Comparison of ENCODE assay signal across 9 mouse cellular contexts in genomic region chr11:95648827-95649226, GRCm38 (mm10). TPM values are rescaled to one million over a fixed set of nuclear protein-coding genes. Genes with fewer than 3 reads are reported as not detected.
DNase-seq lines count a peak whose midpoint lies in the region; ATAC-seq and TF ChIP-seq lines count a peak whose summit lies in the region.
"Had no signal": no experiment of that assay in that cellular context is flagged by ENCODE, and none has a peak within 500 bp of the region (broad histone marks: within the 10 kb centered on the region; RNA-seq: fewer than 3 reads in every experiment).

No protein-coding gene starts in this region.

- no peaks in the 10 kb centered on the region for H3K9me3 ChIP-seq in midbrain, embryonic 11.5 days (ENCODE audit: control insufficient read depth, low read length)
- no peaks in the 10 kb centered on the region for H3K9me3 ChIP-seq in midbrain, embryonic 13.5 days
- H3K9me3 ChIP-seq in kidney, embryonic 14.5 days (ENCODE audit: control insufficient read depth, low read length) = no peaks in the 10 kb centered on the region
- H3K9me3 ChIP-seq in limb, embryonic 14.5 days (ENCODE audit: control insufficient read depth, low read length) = no peaks in the 10 kb centered on the region
- H3K9me3 ChIP-seq: embryonic facial prominence, embryonic 15.5 days had no signal

- H3K4me2 ChIP-seq in midbrain, embryonic 11.5 days = no peak overlapping the region
- H3K4me2 ChIP-seq in midbrain, embryonic 13.5 days (replicated peaks) = no peak overlapping the region
- no peak overlapping the region for H3K4me2 ChIP-seq in kidney, embryonic 14.5 days (replicated peaks; ENCODE audit: low read depth, low read length)
- no peak overlapping the region for H3K4me2 ChIP-seq in limb, embryonic 14.5 days (replicated peaks; ENCODE audit: low read depth, low read length, severe bottlenecking)
- H3K4me2 ChIP-seq: embryonic facial prominence, embryonic 15.5 days had no signal

- DNase-seq in midbrain, embryonic 11.5 days (ENCODE audit: low spot score, missing footprints) = peak; percentile 97
- peak; percentile 71 to 75 for DNase-seq in cerebellum, postnatal 36 days
- peak; percentile 75 for DNase-seq in gastrocnemius, adult 2 months
- DNase-seq in limb, embryonic 14.5 days (ENCODE audit: low spot score) = peak; percentile 66
- DNase-seq in ovary, postnatal 36 days (ENCODE audit: low spot score) = peak; percentile 61
- peak; percentile 68 for DNase-seq in thymus, postnatal 0 days (ENCODE audit: low spot score)

- no peak overlapping the region for H3K27ac ChIP-seq in midbrain, embryonic 11.5 days (ENCODE audit: low read depth, low read length)
- no peak overlapping the region for H3K27ac ChIP-seq in midbrain, embryonic 13.5 days
- H3K27ac ChIP-seq in gastrocnemius, adult 2 months = no peak overlapping the region
- no peak overlapping the region for H3K27ac ChIP-seq in kidney, embryonic 14.5 days (ENCODE audit: low read depth, low read length)
- H3K27ac ChIP-seq in limb, embryonic 14.5 days (replicated peaks; ENCODE audit: low read depth, low read length) = no peak overlapping the region
- H3K27ac ChIP-seq: embryonic facial prominence, embryonic 15.5 days had no signal

- H3K9ac ChIP-seq in midbrain, embryonic 11.5 days (ENCODE audit: low read length) = no peak overlapping the region
- H3K9ac ChIP-seq in midbrain, embryonic 13.5 days (replicated peaks) = no peak overlapping the region
- H3K9ac ChIP-seq in kidney, embryonic 14.5 days (ENCODE audit: low read depth, low read length) = no peak overlapping the region
- H3K9ac ChIP-seq in limb, embryonic 14.5 days (ENCODE audit: low read depth, low read length, severe bottlenecking) = no peak overlapping the region
- H3K9ac ChIP-seq: embryonic facial prominence, embryonic 15.5 days had no signal

- intact Hi-C loops in gastrocnemius, adult 2 months (cut with DNase I) = loop anchor here (1.0 to 2.0 kb wide), 3 partner anchors 26 to 116 kb away; partner anchors contain the start of gene Ngfr

- H3K27me3 ChIP-seq in midbrain, embryonic 11.5 days (ENCODE audit: control insufficient read depth, insufficient read depth, low read length) = peaks cover 27% of the 10 kb centered on the region
- H3K27me3 ChIP-seq in midbrain, embryonic 13.5 days = peaks cover 44% of the 10 kb centered on the region
- peaks cover 17% of the 10 kb centered on the region for H3K27me3 ChIP-seq in kidney, embryonic 14.5 days (ENCODE audit: control insufficient read depth, insufficient read depth, low read length)
- peaks cover 25% of the 10 kb centered on the region for H3K27me3 ChIP-seq in limb, embryonic 14.5 days (ENCODE audit: control insufficient read depth, insufficient read depth, low read length)

- no peaks in the 10 kb centered on the region for H3K36me3 ChIP-seq in midbrain, embryonic 11.5 days (ENCODE audit: control insufficient read depth, insufficient read depth, low read length)
- no peaks in the 10 kb centered on the region for H3K36me3 ChIP-seq in midbrain, embryonic 13.5 days
- H3K36me3 ChIP-seq in kidney, embryonic 14.5 days (ENCODE audit: control insufficient read depth, insufficient read depth, low read length) = no peaks in the 10 kb centered on the region
- no peaks in the 10 kb centered on the region for H3K36me3 ChIP-seq in limb, embryonic 14.5 days (ENCODE audit: control insufficient read depth, insufficient read depth, low read length)
- H3K36me3 ChIP-seq: embryonic facial prominence, embryonic 15.5 days had no signal

- 5% methylated on average over 4 of the region's 4 CpGs for WGBS in midbrain, embryonic 11.5 days
- 2% methylated on average over 4 of the region's 4 CpGs for WGBS in midbrain, embryonic 13.5 days
- 3% methylated on average over 4 of the region's 4 CpGs for WGBS in kidney, embryonic 14.5 days
- 6% methylated on average over 4 of the region's 4 CpGs for WGBS in limb, embryonic 14.5 days

- H3K4me3 ChIP-seq in midbrain, embryonic 11.5 days (ENCODE audit: low read depth, low read length) = no peak overlapping the region
- no peak overlapping the region for H3K4me3 ChIP-seq in midbrain, embryonic 13.5 days (replicated peaks)
- H3K4me3 ChIP-seq in gastrocnemius, adult 2 months = no peak overlapping the region
- no peak overlapping the region for H3K4me3 ChIP-seq in kidney, embryonic 14.5 days (ENCODE audit: low read length)
- H3K4me3 ChIP-seq in limb, embryonic 14.5 days (replicated peaks; ENCODE audit: low read length) = no peak overlapping the region
- H3K4me3 ChIP-seq: embryonic facial prominence, embryonic 15.5 days had no signal

- peaks cover 15% of the 10 kb centered on the region for H3K4me1 ChIP-seq in midbrain, embryonic 11.5 days (ENCODE audit: control insufficient read depth, insufficient read depth, low read length)
- peaks cover 9% of the 10 kb centered on the region for H3K4me1 ChIP-seq in midbrain, embryonic 13.5 days (replicated peaks)
- peaks cover 26% of the 10 kb centered on the region for H3K4me1 ChIP-seq in kidney, embryonic 14.5 days (ENCODE audit: control insufficient read depth, insufficient read depth, low read length)
- H3K4me1 ChIP-seq in limb, embryonic 14.5 days (ENCODE audit: control insufficient read depth, insufficient read depth, low read length) = peaks cover 29% of the 10 kb centered on the region

- TF ChIP-seq POLR2A in limb, embryonic 14.5 days (IDR thresholded peaks at IDR 0.05; ENCODE audit: borderline replicate concordance, extremely low read depth, insufficient read depth, insufficient read length) = no peak

- TF ChIP-seq CTCF in gastrocnemius, adult 2 months (IDR thresholded peaks at IDR 0.05) = peak; percentile 97

- ATAC-seq in midbrain, embryonic 11.5 days (ENCODE audit: low FRiP score) = peak; percentile 65
- no peak for ATAC-seq in midbrain, embryonic 13.5 days
- peak; percentile 41 for ATAC-seq in kidney, embryonic 14.5 days (ENCODE audit: low FRiP score, low TSS enrichment)
- no peak for ATAC-seq in limb, embryonic 14.5 days (ENCODE audit: low FRiP score, low read depth)

RNA-seq across cellular contexts. Expression of gene Phb, which starts 17.9 kb away (rescaled TPM):
- 195 TPM in 2 replicates for polyA plus RNA-seq in midbrain, embryonic 11.5 days (2014; fragmentation: Nextera tagmentation; extraction: Ambion mirVana)
- 168 and 179 TPM in 2 replicates for polyA plus RNA-seq in midbrain, embryonic 13.5 days (2015; fragmentation: Nextera tagmentation; extraction: Ambion mirVana)
- total RNA-seq in gastrocnemius, adult 2 months (2021) = 100 to 1,000 TPM; 162 to 201 TPM
- 261 and 268 TPM in 2 replicates for polyA plus RNA-seq in kidney, embryonic 14.5 days (2014; fragmentation: Nextera tagmentation; extraction: Ambion mirVana)
- 209 and 309 TPM in 2 replicates for polyA plus RNA-seq in limb, embryonic 14.5 days (2012; rRNA removed)
- polyA plus RNA-seq in limb, embryonic 14.5 days (2014; fragmentation: Nextera tagmentation; extraction: Ambion mirVana) = 226 and 227 TPM in 2 replicates
- 175 and 194 TPM in 2 replicates for polyA plus RNA-seq in thymus, postnatal 0 days (2015; fragmentation: Nextera tagmentation; extraction: Ambion mirVana)

Comparison
In these comparisons a context has a peak if more than half of its experiments do, and no peak if none do; other contexts are left out.
1. ATAC-seq: peak in midbrain, embryonic 11.5 days (single experiment) and kidney, embryonic 14.5 days (single experiment); none in midbrain, embryonic 13.5 days (single experiment) and limb, embryonic 14.5 days (single experiment).
2. Peak in every context shown above with its lines, with median percentiles within 50 percentile points of each other: DNase-seq.